Comparison of ENCODE assay signal across 8 mouse cellular contexts in genomic region chr5:14025205-14026124, GRCm38 (mm10). TPM values are rescaled to one million over a fixed set of nuclear protein-coding genes. Genes with fewer than 3 reads are reported as not detected.
DNase-seq lines count a peak whose midpoint lies in the region; ATAC-seq lines count a peak whose summit lies in the region.

Sema3e (plus strand) TSS chr5:14025276.

- peak; percentile 88 for DNase-seq in R1 (ENCODE audit: low read depth, low spot score)
- DNase-seq in cerebellum, adult 8-10 months: peak; percentile 14
- peak; percentile 4 for DNase-seq in kidney, adult 11 months
- peak; percentile 37 to 56 for DNase-seq in left cerebral cortex, postnatal 36 days (ENCODE audit: low spot score in 2 of 2)
- peak; percentile 47 for DNase-seq in mesoderm, embryonic 11.5 days (ENCODE audit: low read depth, low spot score)
- DNase-seq in right cerebral cortex, postnatal 4 days: peak; percentile 35
- DNase-seq in natural killer cell, adult 2 months (ENCODE audit: low spot score in 2 of 2): no peak

- ATAC-seq in frontal cortex, adult (ENCODE audit: low TSS enrichment): peak; percentile 91

- intact Hi-C loops in left cerebral cortex, postnatal 36 days (cut with DNase I): no loop called here

RNA-seq across cellular contexts. Expression of gene Sema3e, which starts in this region (rescaled TPM):
- 10 to 100 TPM; 14.6 to 15.3 TPM for total RNA-seq in left cerebral cortex, postnatal 36 days (2021)

Comparison
In these comparisons a context has a peak if more than half of its experiments do, and no peak if none do; other contexts are left out.
1. DNase-seq: peak in R1 (single experiment), cerebellum, adult 8-10 months (single experiment), kidney, adult 11 months (single experiment), left cerebral cortex, postnatal 36 days (2 of 2), mesoderm, embryonic 11.5 days (single experiment) and right cerebral cortex, postnatal 4 days (single experiment); none in natural killer cell, adult 2 months (0 of 2).